8 mouse cellular contexts compared by ENCODE assay signal in genomic region chr10:82178257-82179064, GRCm38 (mm10). TPM values are rescaled to one million over a fixed set of nuclear protein-coding genes. Genes with fewer than 3 reads are reported as not detected.
A peak's percentile ranks its signal among the peaks of the same experiment; 100 is the strongest.
DNase-seq lines count a peak whose midpoint lies in the region; ATAC-seq and TF ChIP-seq lines count a peak whose summit lies in the region.

No protein-coding gene starts in this region.

- H3K4me1 ChIP-seq in lung, adult 2 months (ENCODE audit: control insufficient read depth, insufficient read depth, low read length), result no peaks in the 10 kb centered on the region

- ATAC-seq in neutrophil, adult 5-6 weeks (ENCODE audit: extremely low read depth, insufficient number of reproducible peaks, low FRiP score, poor library complexity, severe bottlenecking), result peak; percentile 75

- no peak for TF ChIP-seq CTCF in layer of hippocampus, adult 2 months (conservative IDR thresholded peaks at IDR 0.05)
- no peak for TF ChIP-seq CTCF in lung, adult 2 months (IDR thresholded peaks at IDR 0.05; ENCODE audit: insufficient read depth, low read length)

- peak overlapping the region; percentile 60 for H3K4me3 ChIP-seq in layer of hippocampus, adult 2 months
- peak overlapping the region; percentile 67 for H3K4me3 ChIP-seq in lung, adult 2 months (replicated peaks; ENCODE audit: extremely low read depth, low read depth, low read length)

- TF ChIP-seq POLR2A in lung, adult 2 months (IDR thresholded peaks at IDR 0.05; ENCODE audit: borderline replicate concordance, extremely low read depth, low read depth, low read length), result peak; percentile 38; the same call in 1 of the 2 replicates

- DNase-seq in MN1 (ENCODE audit: low spot score), result peak; percentile 95
- peak; percentile 88 to 89 for DNase-seq in cerebellum, adult 18-20 months
- peak; percentile 95 for DNase-seq in forelimb bud, embryonic 11.5 days (ENCODE audit: low read depth, low spot score)
- DNase-seq in heart, postnatal 4 days, result peak; percentile 82
- peak; percentile 85 to 89 for DNase-seq in layer of hippocampus, adult 2 months (ENCODE audit: low spot score in 2 of 2)
- DNase-seq in lung, adult 2 months, result peak; percentile 61
- peak; percentile 82 for DNase-seq in testis, postnatal 14 days (ENCODE audit: low spot score)

- 5% methylated on average over 47 of the region's 47 CpGs for WGBS in lung, adult 2 months

- peak overlapping the region; percentile 94 for H3K27ac ChIP-seq in layer of hippocampus, adult 2 months

RNA-seq across cellular contexts. Expression of gene AU041133, which starts 50.6 kb away (rescaled TPM):
- total RNA-seq in heart, postnatal 4 days (2021), result 1 to 10 TPM; 5.9 to 6.0 TPM
- 1 to 10 TPM; 8.8 to 9.7 TPM for total RNA-seq in layer of hippocampus, adult 2 months (2021)
- polyA plus RNA-seq in lung, adult 2 months (2012; rRNA removed), result 0.15 and 0.44 TPM in 2 replicates
- total RNA-seq in neutrophil, adult 5-6 weeks (2017), result 15.1 and 16.9 TPM in 2 replicates

Comparison
In these comparisons a context has a peak if more than half of its experiments do, and no peak if none do; other contexts are left out.
1. Peak in every context shown above with its lines: DNase-seq, ATAC-seq, H3K4me3 ChIP-seq and H3K27ac ChIP-seq.